Mouse (Mus musculus): ENCODE results near the gene Ppm1j. TPM values are rescaled to one million over a fixed set of nuclear protein-coding genes. Genes with fewer than 3 reads are reported as not detected.
A peak's percentile ranks its signal among the peaks of the same experiment; 100 is the strongest.

The Ppm1j gene
- polyA plus RNA-seq, 1 experiment, result 2.1 TPM

- Histone ChIP-seq H3K9me3 (no peaks in the 10 kb centered on the region), H3K27me3 (replicated peaks) (peaks cover 71% of the 10 kb centered on the region), H3K36me3 (replicated peaks; ENCODE audit: low read length) (no peaks in the 10 kb centered on the region), H3K4me1 (peaks cover 64% of the 10 kb centered on the region), H3K4me3 (replicated peaks) (peak overlapping the region; percentile 91)
- TF ChIP-seq FLI1 (IDR thresholded peaks at IDR 0.05; ENCODE audit: low read length) (no peak), GATA1 (IDR thresholded peaks at IDR 0.05; ENCODE audit: borderline replicate concordance, low read length) (no peak)
Observed at GRCm38 (mm10) chr3:104782061-104782681, 1.3 kb downstream of the Ppm1j start.

GRCm38 (mm10) chr3:104783971-104784500, 3.2 kb downstream of the Ppm1j start:
- Histone ChIP-seq H3K27me3 (replicated peaks) (peaks cover 55% of the 10 kb centered on the region), H3K9me3 (no peaks in the 10 kb centered on the region), H3K4me3 (replicated peaks) (no peak overlapping the region), H3K36me3 (replicated peaks; ENCODE audit: low read length) (no peaks in the 10 kb centered on the region), H3K4me1 (peaks cover 72% of the 10 kb centered on the region)
- TF ChIP-seq GATA1 (IDR thresholded peaks at IDR 0.05; ENCODE audit: borderline replicate concordance, low read length), result no peak
- no peak for TF ChIP-seq FLI1 (IDR thresholded peaks at IDR 0.05; ENCODE audit: low read length)

DNA sequence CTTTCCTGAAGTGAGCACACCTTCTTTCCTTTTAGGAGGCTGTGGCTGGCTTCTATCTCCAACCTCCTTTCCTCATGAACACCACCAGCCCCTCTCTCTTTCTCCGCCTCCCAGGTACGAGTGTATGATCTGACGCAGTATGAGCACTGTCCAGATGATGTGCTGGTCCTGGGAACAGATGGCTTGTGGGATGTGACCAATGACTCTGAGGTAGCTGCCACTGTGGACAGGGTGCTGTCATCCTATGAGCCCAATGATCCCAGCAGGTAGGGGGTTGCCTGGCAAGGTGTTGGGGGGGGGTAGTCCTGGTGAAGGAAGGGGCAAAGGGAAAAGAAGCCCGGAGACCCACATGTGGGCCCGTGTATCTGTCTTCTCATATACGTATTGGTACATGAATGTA, 4.4 kb downstream of the Ppm1j start:
- TF ChIP-seq GATA1 (IDR thresholded peaks at IDR 0.05; ENCODE audit: borderline replicate concordance, low read length) (no peak), FLI1 (IDR thresholded peaks at IDR 0.05; ENCODE audit: low read length) (no peak)
- Histone ChIP-seq H3K9me3 (no peaks in the 10 kb centered on the region), H3K4me1 (peaks cover 74% of the 10 kb centered on the region), H3K36me3 (replicated peaks; ENCODE audit: low read length) (no peaks in the 10 kb centered on the region), H3K27me3 (replicated peaks) (peaks cover 43% of the 10 kb centered on the region), H3K4me3 (replicated peaks) (no peak overlapping the region)

DNA sequence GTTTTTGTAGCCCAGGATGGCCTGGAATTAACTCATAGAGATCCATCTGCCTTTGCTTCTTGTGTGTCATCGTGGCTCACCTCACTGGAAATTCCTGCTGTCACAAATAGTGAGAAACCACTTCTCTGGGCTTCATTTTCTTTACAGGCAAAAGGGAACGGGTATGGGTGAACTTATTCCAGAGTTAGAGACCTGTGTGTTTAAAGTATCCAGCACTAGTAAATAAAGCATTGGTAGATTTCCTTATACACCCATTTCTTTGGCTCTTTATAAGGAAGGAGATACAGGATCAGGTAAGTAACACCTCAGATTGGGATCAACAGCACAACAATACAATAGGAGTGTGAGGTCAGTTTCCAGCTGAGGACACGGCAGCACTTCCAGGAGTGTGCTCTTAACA, 7.2 kb downstream of the Ppm1j start, which contains the start of gene Rhoc:
Rhoc (plus strand) TSS at position 301 of the 400 bp plus-strand sequence.
- H3K27me3 ChIP-seq (replicated peaks), result peaks cover 15% of the 10 kb centered on the region
- H3K36me3 ChIP-seq (replicated peaks; ENCODE audit: low read length), result peaks cover 21% of the 10 kb centered on the region
- H3K9me3 ChIP-seq, result no peaks in the 10 kb centered on the region
- peaks cover 78% of the 10 kb centered on the region for H3K4me1 ChIP-seq
- peak within 1 kb of the TSS; percentile 92 for H3K4me3 ChIP-seq (replicated peaks)
- no peak for TF ChIP-seq FLI1 (IDR thresholded peaks at IDR 0.05; ENCODE audit: low read length)
- TF ChIP-seq GATA1 (IDR thresholded peaks at IDR 0.05; ENCODE audit: borderline replicate concordance, low read length), result no peak

DNA sequence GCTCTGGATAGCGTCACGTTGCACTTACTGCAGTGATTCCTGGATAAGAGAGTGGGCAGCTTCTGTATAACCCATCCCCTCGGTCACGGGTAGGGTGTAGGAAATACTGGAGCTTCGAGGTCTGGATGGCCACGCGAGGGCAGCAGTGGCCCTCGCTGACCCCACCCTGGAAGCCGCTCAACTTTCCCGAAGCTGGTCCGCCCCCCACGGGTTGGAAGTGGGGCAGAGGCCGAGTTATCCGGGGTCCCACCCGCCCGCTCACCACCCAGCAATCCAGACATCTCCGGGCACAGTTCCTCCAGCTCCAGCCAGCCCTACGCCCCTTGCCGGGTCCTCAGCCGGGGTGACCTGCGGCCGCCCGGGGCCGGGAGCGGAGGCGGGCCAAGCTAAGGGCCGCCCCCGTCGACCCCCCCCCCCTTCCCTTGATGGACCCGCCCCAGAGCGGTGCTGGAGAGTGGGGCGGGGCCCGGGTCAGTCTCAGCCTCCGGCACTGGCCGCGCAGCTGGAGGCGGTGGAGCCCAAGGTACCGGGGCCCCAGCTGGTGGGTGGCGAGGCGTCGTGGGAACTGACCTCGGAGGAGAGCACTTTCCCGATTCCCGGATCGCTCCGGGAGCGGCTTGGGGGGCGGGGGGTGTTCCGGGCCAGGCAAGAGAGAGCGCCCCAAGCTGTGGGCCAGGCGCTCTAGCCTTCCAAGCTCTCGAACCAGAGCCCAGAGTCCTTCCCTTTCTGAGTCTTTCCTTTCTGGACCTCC, 7.9 kb downstream of the Ppm1j start:
- Histone ChIP-seq H3K36me3 (replicated peaks; ENCODE audit: low read length) (peaks cover 28% of the 10 kb centered on the region), H3K9me3 (no peaks in the 10 kb centered on the region), H3K4me1 (peaks cover 78% of the 10 kb centered on the region), H3K4me3 (replicated peaks) (peak overlapping the region; percentile 92), H3K27me3 (replicated peaks) (peaks cover 8% of the 10 kb centered on the region)
- TF ChIP-seq GATA1 (IDR thresholded peaks at IDR 0.05; ENCODE audit: borderline replicate concordance, low read length) (no peak), FLI1 (IDR thresholded peaks at IDR 0.05; ENCODE audit: low read length) (no peak)

DNA sequence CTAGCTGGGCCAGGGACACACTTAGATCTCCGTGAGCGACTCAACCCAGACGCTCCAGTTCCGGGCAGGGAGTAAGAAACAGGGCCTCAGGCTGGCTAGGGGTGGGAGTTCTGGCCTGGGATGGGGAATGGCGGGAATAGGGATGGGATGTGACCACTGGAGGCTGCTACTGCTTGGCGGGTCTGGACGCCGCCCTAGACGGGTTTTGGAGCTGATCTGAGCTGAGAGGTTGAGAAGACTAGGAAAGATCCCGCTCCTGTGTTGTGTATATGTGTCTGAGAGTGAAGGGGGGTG, 8.4 kb downstream of the Ppm1j start:
- peaks cover 6% of the 10 kb centered on the region for H3K27me3 ChIP-seq (replicated peaks)
- H3K4me3 ChIP-seq (replicated peaks), result peak overlapping the region; percentile 92
- no peaks in the 10 kb centered on the region for H3K9me3 ChIP-seq

DNA sequence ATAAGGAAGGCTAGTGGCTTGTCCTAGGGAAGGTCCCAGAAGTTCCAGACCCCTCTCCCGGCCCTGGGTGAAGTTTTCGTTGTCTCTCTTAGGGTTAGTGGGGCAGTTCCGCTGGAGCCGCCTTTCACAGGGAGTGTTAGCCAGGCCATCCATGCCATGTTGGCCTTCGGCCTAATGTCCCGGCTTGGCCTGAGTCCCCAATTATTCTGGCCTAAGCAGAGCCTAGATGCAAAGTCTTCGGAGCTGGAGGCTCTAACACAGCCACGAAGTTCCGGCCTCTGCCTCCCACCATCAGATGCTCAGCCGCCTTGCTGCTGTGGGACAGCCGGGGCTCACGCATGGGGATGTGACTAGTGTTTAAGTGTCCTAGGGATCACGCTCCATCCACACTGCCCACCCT, 9.0 kb downstream of the Ppm1j start:
- peaks cover 78% of the 10 kb centered on the region for H3K4me1 ChIP-seq
- TF ChIP-seq GATA1 (IDR thresholded peaks at IDR 0.05; ENCODE audit: borderline replicate concordance, low read length), result no peak
- no peak for TF ChIP-seq FLI1 (IDR thresholded peaks at IDR 0.05; ENCODE audit: low read length)

More for the DNA sequence above, 8.4 kb downstream of the Ppm1j start:
- Histone ChIP-seq H3K36me3 (replicated peaks; ENCODE audit: low read length) (peaks cover 33% of the 10 kb centered on the region), H3K4me1 (peaks cover 78% of the 10 kb centered on the region)
- no peak for TF ChIP-seq GATA1 (IDR thresholded peaks at IDR 0.05; ENCODE audit: borderline replicate concordance, low read length)
- no peak for TF ChIP-seq FLI1 (IDR thresholded peaks at IDR 0.05; ENCODE audit: low read length)

GRCm38 (mm10) chr3:104790401-104790937, 9.6 kb downstream of the Ppm1j start:
- Histone ChIP-seq H3K4me3 (replicated peaks) (peak overlapping the region; percentile 92), H3K36me3 (replicated peaks; ENCODE audit: low read length) (peaks cover 44% of the 10 kb centered on the region), H3K27me3 (replicated peaks) (peaks cover 5% of the 10 kb centered on the region), H3K4me1 (peaks cover 79% of the 10 kb centered on the region), H3K9me3 (no peaks in the 10 kb centered on the region)
- TF ChIP-seq GATA1 (IDR thresholded peaks at IDR 0.05; ENCODE audit: borderline replicate concordance, low read length), result no peak
- TF ChIP-seq FLI1 (IDR thresholded peaks at IDR 0.05; ENCODE audit: low read length), result no peak

More for the DNA sequence above, 9.0 kb downstream of the Ppm1j start:
- H3K9me3 ChIP-seq, result no peaks in the 10 kb centered on the region
- peaks cover 6% of the 10 kb centered on the region for H3K27me3 ChIP-seq (replicated peaks)
- H3K4me3 ChIP-seq (replicated peaks), result peak overlapping the region; percentile 92
- peaks cover 38% of the 10 kb centered on the region for H3K36me3 ChIP-seq (replicated peaks; ENCODE audit: low read length)

- Histone ChIP-seq H3K9me3 (no peaks in the 10 kb centered on the region), H3K27me3 (replicated peaks) (peaks cover 2% of the 10 kb centered on the region), H3K4me1 (peaks cover 84% of the 10 kb centered on the region), H3K36me3 (replicated peaks; ENCODE audit: low read length) (peaks cover 50% of the 10 kb centered on the region), H3K4me3 (replicated peaks) (peak overlapping the region; percentile 92)
- TF ChIP-seq GATA1 (IDR thresholded peaks at IDR 0.05; ENCODE audit: borderline replicate concordance, low read length), result no peak
Observed at GRCm38 (mm10) chr3:104791017-104791416, 10.2 kb downstream of the Ppm1j start.

DNA sequence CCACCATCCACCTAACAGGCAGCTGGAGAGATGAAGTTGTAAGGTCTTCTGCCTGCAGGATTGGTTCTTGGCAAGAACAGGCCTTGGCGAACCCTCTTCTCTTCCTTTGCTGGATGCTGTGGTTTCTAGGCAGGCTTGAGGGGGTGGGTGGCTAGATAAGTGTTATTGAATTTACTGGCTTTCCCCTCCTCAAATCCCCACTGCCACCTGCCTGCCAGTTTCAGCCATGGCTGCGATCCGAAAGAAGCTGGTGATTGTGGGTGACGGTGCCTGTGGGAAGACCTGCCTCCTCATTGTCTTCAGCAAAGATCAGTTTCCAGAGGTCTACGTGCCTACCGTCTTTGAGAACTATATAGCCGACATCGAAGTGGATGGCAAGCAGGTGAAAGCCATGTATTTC, 10.8 kb downstream of the Ppm1j start:
- no peak for TF ChIP-seq FLI1 (IDR thresholded peaks at IDR 0.05; ENCODE audit: low read length)
- TF ChIP-seq GATA1 (IDR thresholded peaks at IDR 0.05; ENCODE audit: borderline replicate concordance, low read length), result no peak
- Histone ChIP-seq H3K4me3 (replicated peaks) (no peak overlapping the region), H3K27me3 (replicated peaks) (peaks cover 2% of the 10 kb centered on the region), H3K9me3 (no peaks in the 10 kb centered on the region), H3K4me1 (peaks cover 85% of the 10 kb centered on the region), H3K36me3 (replicated peaks; ENCODE audit: low read length) (peaks cover 56% of the 10 kb centered on the region)

Data from megakaryocyte, embryonic 14.5 days (primary cell).